Mouse (Mus musculus): Measurements from ENCODE around the gene Gm20388.

GRCm38 (mm10) chr8:122470691-122471090 is 2560.1 kb downstream of the Gm20388 start:
- TF ChIP-seq TAL1 (IDR thresholded peaks at IDR 0.05; ENCODE audit: low read length) = no peak
- no peak for TF ChIP-seq GATA1 (IDR thresholded peaks at IDR 0.05; ENCODE audit: low read length)

Data from erythroblast, embryonic 14.5 days (primary cell).